Mouse (Mus musculus): ENCODE data around the gene Nsmf.
A peak's percentile ranks its signal among the peaks of the same experiment; 100 is the strongest.

Gene Nsmf

GRCm38 (mm10) chr2:25088636-25089035 is 34.5 kb downstream of the Nsmf start:
- no peak for DNase-seq

- no peak for DNase-seq
Measured at GRCm38 (mm10) chr2:25094785-25095108, 40.6 kb downstream of the Nsmf start.

DNA sequence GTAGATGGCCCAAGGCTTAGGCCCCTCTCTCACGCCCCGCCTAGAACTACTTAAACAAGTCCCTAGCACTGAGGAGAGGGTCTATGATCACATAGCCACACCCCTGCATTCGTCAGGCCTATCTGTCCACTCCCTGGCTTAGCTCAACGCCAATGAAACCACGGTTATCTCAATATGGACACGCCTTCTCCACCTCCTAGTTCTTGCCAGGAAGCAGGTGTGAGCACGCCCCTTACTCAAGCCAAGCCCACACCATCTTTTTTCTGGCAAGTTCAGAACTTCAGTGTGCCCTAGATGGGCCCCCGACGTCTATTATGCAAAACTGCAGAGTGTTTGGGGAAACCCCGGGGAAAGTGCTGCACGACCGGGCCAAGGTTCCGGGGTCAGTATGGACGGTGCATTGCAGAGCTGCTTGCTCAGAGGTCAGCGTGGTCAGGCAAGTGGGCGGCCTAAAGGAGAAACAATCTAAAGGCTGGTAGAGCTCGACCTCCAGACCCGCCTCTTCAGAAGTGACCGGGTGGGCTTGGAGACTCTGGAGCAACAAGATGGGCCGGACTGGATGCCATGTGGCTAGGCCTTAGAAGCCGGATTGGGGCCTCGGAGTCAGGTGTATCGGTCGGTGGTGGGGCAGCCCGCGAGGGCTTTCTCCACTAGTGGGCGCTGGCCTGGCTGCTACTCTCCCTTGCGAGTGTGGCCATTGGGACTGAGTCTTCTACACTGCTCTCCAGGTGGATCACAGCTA is 41.1 kb downstream of the Nsmf start, which contains the start of gene Noxa1:
Noxa1 (minus strand) TSS at position 41 of the 742 bp plus-strand sequence.
- DNase-seq: no peak

DNA sequence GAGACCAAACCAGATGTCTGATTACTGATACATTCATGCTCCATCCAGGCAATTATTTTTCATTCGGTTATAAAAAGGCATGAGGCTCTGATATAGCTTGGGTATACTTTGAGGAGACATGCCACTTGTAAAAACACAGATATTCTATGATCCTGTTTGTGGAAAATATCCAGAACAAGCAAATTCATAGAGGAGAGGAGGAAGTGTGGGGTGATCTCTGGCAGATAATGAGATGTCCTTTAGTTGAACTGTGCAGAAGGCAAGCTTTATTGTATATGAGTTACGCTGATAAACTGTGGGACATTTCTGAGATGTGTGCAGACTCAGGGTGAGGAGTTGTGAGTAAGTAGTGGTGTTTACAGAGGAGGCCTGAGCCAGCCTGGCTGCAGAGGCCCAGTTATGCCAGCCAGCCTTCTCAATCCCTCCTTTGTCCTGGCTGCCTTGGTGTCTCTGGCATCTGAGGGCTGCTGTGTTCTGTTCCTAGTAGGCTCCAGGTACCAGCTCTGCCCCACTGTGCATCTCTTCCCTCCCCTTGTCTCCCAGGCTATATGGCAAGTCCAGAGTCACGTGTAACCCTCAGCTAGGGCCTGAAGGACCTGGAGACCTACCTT is 44.0 kb downstream of the Nsmf start:
- no peak for DNase-seq

DNA sequence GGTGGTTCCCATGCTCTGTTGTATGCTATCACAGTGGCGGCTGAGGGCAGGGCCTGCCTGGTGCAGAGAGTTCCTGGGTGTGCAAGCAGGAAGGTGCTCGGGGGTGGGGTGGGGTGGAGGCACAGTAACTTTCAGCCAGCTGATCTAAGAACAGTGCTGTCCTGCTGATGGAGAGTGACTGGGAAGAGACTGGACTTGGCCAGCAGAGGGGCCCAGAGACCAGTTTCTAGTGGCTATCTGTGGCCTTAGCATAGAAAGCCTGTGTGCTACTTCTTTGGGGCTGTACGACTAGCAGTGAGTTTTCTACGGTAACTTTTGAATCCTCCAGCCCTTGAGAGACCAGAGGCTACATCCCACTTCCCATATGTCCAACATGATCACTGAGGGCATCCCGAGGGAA is 44.8 kb downstream of the Nsmf start:
- peak; percentile 14 for DNase-seq

- no peak for DNase-seq
Measured at GRCm38 (mm10) chr2:25099703-25100102, 45.5 kb downstream of the Nsmf start.

DNA sequence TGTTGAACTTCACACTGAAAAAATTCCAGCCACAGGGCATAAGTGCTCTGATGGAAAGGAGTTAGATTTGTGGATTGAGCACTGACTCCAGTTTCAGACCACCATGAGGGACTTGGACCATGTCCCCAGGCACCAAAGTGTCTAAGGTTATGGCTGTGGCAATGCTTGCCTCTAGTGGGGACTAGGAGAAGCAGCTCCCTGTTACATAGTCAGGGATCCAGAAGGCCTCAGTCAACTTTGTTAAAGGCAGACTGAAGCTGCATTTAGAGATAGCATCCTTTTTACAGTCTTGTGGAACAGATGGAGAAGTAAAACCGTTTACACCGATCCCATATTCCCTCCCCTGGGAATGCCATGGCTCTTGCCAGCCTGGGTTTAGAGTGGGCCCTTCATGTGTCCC is 50.0 kb downstream of the Nsmf start:
- no peak for DNase-seq

GRCm38 (mm10) chr2:25106045-25106444 is 51.9 kb downstream of the Nsmf start:
- DNase-seq: no peak

- DNase-seq: no peak
Measured at GRCm38 (mm10) chr2:25109487-25109886, 55.3 kb downstream of the Nsmf start.

DNA sequence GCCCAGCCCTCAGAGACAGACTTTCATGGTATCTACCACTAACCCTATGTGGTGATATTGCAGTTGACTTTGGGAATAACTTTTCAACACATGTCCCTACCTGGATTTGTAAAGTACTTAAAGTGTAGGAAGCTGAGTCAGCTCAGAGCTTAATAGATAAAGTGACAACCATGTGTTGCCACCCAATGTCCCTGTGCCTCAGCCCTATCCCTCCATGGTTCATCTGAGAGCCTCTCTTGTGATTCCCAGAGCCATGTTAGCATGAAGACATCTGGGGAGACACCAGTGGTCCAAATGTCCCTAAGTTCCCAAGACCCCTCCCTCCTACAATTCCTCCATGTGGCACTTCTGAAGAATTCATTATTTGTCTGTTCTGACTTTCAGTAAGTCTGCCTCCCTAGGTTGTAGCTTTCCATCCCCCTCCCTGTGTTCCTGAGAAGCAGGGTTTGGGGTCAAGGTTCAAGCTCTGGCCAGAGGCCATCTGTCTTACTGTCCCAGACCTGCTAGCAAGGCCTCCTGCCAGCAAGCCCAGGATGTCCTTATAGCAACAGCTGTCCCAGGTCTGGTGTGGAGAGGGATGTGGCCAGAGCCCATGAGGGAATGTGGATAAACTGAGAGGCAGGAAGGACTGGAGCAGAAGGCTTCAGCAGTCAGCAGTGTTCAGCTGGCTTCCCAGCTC is 56.5 kb downstream of the Nsmf start:
- no peak for DNase-seq

- no peak for DNase-seq
Measured at GRCm38 (mm10) chr2:25111184-25111791, 57.1 kb downstream of the Nsmf start.
